Mouse (Mus musculus): Measurements from ENCODE around the gene Tm9sf1.

- TF ChIP-seq CTCF (conservative IDR thresholded peaks at IDR 0.05; ENCODE audit: insufficient read depth, insufficient read length, low read depth, low read length) (no peak), POLR2A (IDR thresholded peaks at IDR 0.05; ENCODE audit: low read depth, low read length) (no peak)
Observed at GRCm38 (mm10) chr14:55618486-55619195, 25.0 kb downstream of the Tm9sf1 start.

Measured in kidney, adult 2 months (tissue).